Mouse (Mus musculus) heart, postnatal 0 days (tissue): ENCODE measurements around the gene Fgfr2. TPM values are rescaled to one million over a fixed set of nuclear protein-coding genes. Genes with fewer than 3 reads are reported as not detected.

Experiments
- ATAC-seq: fragments of 200-750 bp; cut with Nextera tagmentation; 2 replicates; pipeline ENCODE4 v1.8.0; 2017; ENCODE audit warnings: low read depth, moderate number of reproducible peaks, moderate library complexity; ENCODE audit not compliant: insufficient read depth
- DNase-seq: peaks from one replicate; pipeline ENCODE4 v3.0.0-alpha.2; 2016; ENCODE audit warnings: low spot score
- H3K27ac ChIP-seq: fragments of 300-500 bp; sonication (generic); 2 replicates; pipeline ENCODE4 v1.5.1; 2014; ENCODE audit warnings: low read depth, mild to moderate bottlenecking
- H3K27me3 ChIP-seq: fragments of 300-500 bp; sonication (generic); 2 replicates; pipeline ENCODE4 v1.6.1; 2014; ENCODE audit warnings: low read length, mixed read lengths; ENCODE audit not compliant: control insufficient read depth, insufficient read depth
- H3K36me3 ChIP-seq: fragments of 300-500 bp; sonication (generic); replicated peaks from 2 replicates; pipeline ENCODE4 v1.6.1; 2014; ENCODE audit warnings: low read length, mixed read lengths; ENCODE audit not compliant: control insufficient read depth, insufficient read depth
- H3K4me1 ChIP-seq: fragments of 300-500 bp; sonication (generic); 2 replicates; pipeline ENCODE4 v1.6.1; 2014; ENCODE audit warnings: antibody characterized with exemption; ENCODE audit not compliant: control insufficient read depth, insufficient read depth
- H3K4me2 ChIP-seq: fragments of 300-500 bp; sonication (generic); 2 replicates; pipeline ENCODE4 v1.6.1; 2014; ENCODE audit warnings: low read depth, mild to moderate bottlenecking, low read length, moderate library complexity
- H3K4me3 ChIP-seq: fragments of 300-500 bp; sonication (generic); 2 replicates; pipeline ENCODE4 v1.5.1; 2014; ENCODE audit warnings: low read depth, low read length
- H3K9ac ChIP-seq: fragments of 300-500 bp; sonication (generic); replicated peaks from 2 replicates; pipeline ENCODE4 v1.6.1; 2014; ENCODE audit warnings: low read depth, low read length, mixed read lengths
- H3K9me3 ChIP-seq: fragments of 300-500 bp; sonication (generic); replicated peaks from 2 replicates; pipeline ENCODE4 v1.6.1; 2016; ENCODE audit warnings: low read length; ENCODE audit not compliant: control insufficient read depth
- CTCF ChIP-seq: IDR thresholded peaks from 2 replicates; pipeline ENCODE4 v1.5.1; 2016; ENCODE audit warnings: antibody characterized with exemption, control low read depth, low read depth
- EP300 ChIP-seq: IDR thresholded peaks from 2 replicates; pipeline ENCODE4 v1.6.1; 2016; ENCODE audit warnings: antibody characterized with exemption, low read depth
- WGBS: fragments of 180-500 bp; shearing (Covaris S2); extraction: QIAGEN DNeasy Blood & Tissue Kit; methylation state at CpG from one replicate; pipeline ENCODE4 v1.1.7; 2014; 5-methylcytosine and 5-hydroxymethylcytosine counted together
- polyA plus RNA-seq: library from polyadenylated mRNA; unstranded; fragments of >200 nt; fragmentation: Nextera tagmentation; extraction: Ambion mirVana; gene quantifications from 2 replicates; pipeline ENCODE4 v1.2.1, GENCODE M21; 2015
- total RNA-seq: library from RNA; depleted of rRNA; stranded (reverse); fragments of >200 nt; gene quantifications from 2 replicates; pipeline ENCODE4 v1.2.3, GENCODE M21; 2014; ENCODE audit warnings: low replicate concordance

Gene Fgfr2
- total and polyA plus RNA-seq, 2 experiments from 2014 or later, result 3.8 to 11.5 TPM

- H3K36me3 ChIP-seq, result peaks cover 97% of the 10 kb centered on the region
- H3K9ac ChIP-seq, result no peak overlapping the region
- no peak for ATAC-seq
- H3K27ac ChIP-seq, result no peak overlapping the region
- no peaks in the 10 kb centered on the region for H3K4me1 ChIP-seq
- no peak overlapping the region for H3K4me2 ChIP-seq
- no peaks in the 10 kb centered on the region for H3K27me3 ChIP-seq
- no peaks in the 10 kb centered on the region for H3K9me3 ChIP-seq
- 83% methylated on average over 8 of the region's 8 CpGs for WGBS
- DNase-seq, result no peak
- no peak overlapping the region for H3K4me3 ChIP-seq
- TF ChIP-seq EP300, result no peak
- no peak for TF ChIP-seq CTCF
These were observed 129.0 kb downstream of the Fgfr2 start for GRCm38 (mm10) chr7:132994120-132994519.

- ATAC-seq (no peak), DNase-seq (no peak)
- WGBS, result 86% methylated on average over 9 of the region's 9 CpGs
- no peaks in the 10 kb centered on the region for H3K27me3 ChIP-seq
- peaks cover 97% of the 10 kb centered on the region for H3K36me3 ChIP-seq
- no peak overlapping the region for H3K4me2 ChIP-seq
- TF ChIP-seq EP300 (no peak), CTCF (no peak)
- H3K27ac ChIP-seq, result no peak overlapping the region
- no peak overlapping the region for H3K9ac ChIP-seq
- H3K9me3 ChIP-seq, result no peaks in the 10 kb centered on the region
- no peaks in the 10 kb centered on the region for H3K4me1 ChIP-seq
- no peak overlapping the region for H3K4me3 ChIP-seq
These were observed 130.1 kb downstream of the Fgfr2 start for GRCm38 (mm10) chr7:132992967-132993615.

- no peaks in the 10 kb centered on the region for H3K9me3 ChIP-seq
- H3K36me3 ChIP-seq, result peaks cover 90% of the 10 kb centered on the region
- H3K27ac ChIP-seq, result no peak overlapping the region
- TF ChIP-seq CTCF (no peak), EP300 (no peak)
- no peaks in the 10 kb centered on the region for H3K27me3 ChIP-seq
- 89% methylated on average over 14 of the region's 14 CpGs for WGBS
- H3K4me2 ChIP-seq, result no peak overlapping the region
- no peak overlapping the region for H3K4me3 ChIP-seq
- ATAC-seq, result no peak
- no peaks in the 10 kb centered on the region for H3K4me1 ChIP-seq
- no peak for DNase-seq
- no peak overlapping the region for H3K9ac ChIP-seq
These were observed 131.8 kb downstream of the Fgfr2 start for GRCm38 (mm10) chr7:132991240-132991900.

- no peak for ATAC-seq
- Histone ChIP-seq H3K27me3 (no peaks in the 10 kb centered on the region), H3K4me1 (no peaks in the 10 kb centered on the region), H3K9ac (no peak overlapping the region), H3K4me2 (no peak overlapping the region), H3K9me3 (no peaks in the 10 kb centered on the region), H3K4me3 (no peak overlapping the region), H3K27ac (no peak overlapping the region), H3K36me3 (peaks cover 85% of the 10 kb centered on the region)
- TF ChIP-seq CTCF, result no peak
- no peak for TF ChIP-seq EP300
- DNase-seq, result no peak
- WGBS, result 89% methylated on average over 5 of the region's 5 CpGs
These were observed 133.3 kb downstream of the Fgfr2 start for GRCm38 (mm10) chr7:132989839-132990238.

GRCm38 (mm10) chr7:132982639-132983038 is 140.5 kb downstream of the Fgfr2 start:
- ATAC-seq, result peak; percentile 27; the same call in 1 of the 2 replicates
- no peaks in the 10 kb centered on the region for H3K27me3 ChIP-seq
- 33% methylated on average over 3 of the region's 3 CpGs for WGBS

GRCm38 (mm10) chr7:132977981-132978380 is 145.2 kb downstream of the Fgfr2 start:
- H3K36me3 ChIP-seq, result peaks cover 43% of the 10 kb centered on the region

More at GRCm38 (mm10) chr7:132982639-132983038, 140.5 kb downstream of the Fgfr2 start:
- Histone ChIP-seq H3K9ac (no peak overlapping the region), H3K4me1 (no peaks in the 10 kb centered on the region), H3K9me3 (no peaks in the 10 kb centered on the region), H3K4me3 (no peak overlapping the region), H3K27ac (no peak overlapping the region), H3K4me2 (no peak overlapping the region), H3K36me3 (peaks cover 55% of the 10 kb centered on the region)
- no peak for DNase-seq
- TF ChIP-seq EP300, result no peak
- TF ChIP-seq CTCF, result no peak

More at GRCm38 (mm10) chr7:132977981-132978380, 145.2 kb downstream of the Fgfr2 start:
- no peaks in the 10 kb centered on the region for H3K9me3 ChIP-seq
- DNase-seq (no peak), ATAC-seq (no peak)
- TF ChIP-seq CTCF (no peak), EP300 (no peak)
- H3K27ac ChIP-seq, result no peak overlapping the region
- no peak overlapping the region for H3K4me3 ChIP-seq
- no peaks in the 10 kb centered on the region for H3K4me1 ChIP-seq
- no peaks in the 10 kb centered on the region for H3K27me3 ChIP-seq
- H3K4me2 ChIP-seq, result no peak overlapping the region
- 90% methylated on average over 2 of the region's 2 CpGs for WGBS
- H3K9ac ChIP-seq, result no peak overlapping the region
